Mouse (Mus musculus) kidney, embryonic 14.5 days (tissue): ENCODE measurements around the gene 1700001C02Rik. TPM values are rescaled to one million over a fixed set of nuclear protein-coding genes. Genes with fewer than 3 reads are reported as not detected.

Source experiments
- ATAC-seq: fragments of 200-750 bp; cut with Nextera tagmentation; 2 replicates; pipeline ENCODE4 v1.8.0; 2017; ENCODE audit warnings: moderate number of reproducible peaks, mild to moderate bottlenecking, moderate TSS enrichment, moderate library complexity; ENCODE audit not compliant: low FRiP score, low TSS enrichment
- H3K27ac ChIP-seq: fragments of 300-500 bp; sonication (generic); 2 replicates; pipeline ENCODE4 v1.5.1; 2014; ENCODE audit warnings: low read depth, mild to moderate bottlenecking, low read length, moderate library complexity, mixed read lengths
- H3K27me3 ChIP-seq: fragments of 300-500 bp; sonication (generic); 2 replicates; pipeline ENCODE4 v1.6.1; 2014; ENCODE audit warnings: mild to moderate bottlenecking, low read length; ENCODE audit not compliant: control insufficient read depth, insufficient read depth
- H3K36me3 ChIP-seq: fragments of 300-500 bp; sonication (generic); 2 replicates; pipeline ENCODE4 v1.6.1; 2014; ENCODE audit warnings: low read length, mixed read lengths; ENCODE audit not compliant: control insufficient read depth, insufficient read depth
- H3K4me1 ChIP-seq: fragments of 300-500 bp; sonication (generic); 2 replicates; pipeline ENCODE4 v1.6.1; 2014; ENCODE audit warnings: low read length, mixed read lengths; ENCODE audit not compliant: control insufficient read depth, insufficient read depth
- H3K4me2 ChIP-seq: fragments of 300-500 bp; sonication (generic); replicated peaks from 2 replicates; pipeline ENCODE4 v1.6.1; 2014; ENCODE audit warnings: low read depth, mild to moderate bottlenecking, low read length
- H3K4me3 ChIP-seq: fragments of 300-500 bp; sonication (generic); 2 replicates; pipeline ENCODE4 v1.5.1; 2014; ENCODE audit warnings: mild to moderate bottlenecking, low read length
- H3K9ac ChIP-seq: fragments of 300-500 bp; sonication (generic); 2 replicates; pipeline ENCODE4 v1.6.1; 2014; ENCODE audit warnings: low read depth, mild to moderate bottlenecking, low read length, moderate library complexity
- H3K9me3 ChIP-seq: fragments of 300-500 bp; sonication (generic); 2 replicates; pipeline ENCODE4 v1.6.1; 2016; ENCODE audit warnings: low read length; ENCODE audit not compliant: control insufficient read depth
- WGBS: fragments of 180-500 bp; shearing (Covaris S2); extraction: QIAGEN DNeasy Blood & Tissue Kit; methylation state at CpG from one replicate; pipeline ENCODE4 v1.1.7; 2014; 5-methylcytosine and 5-hydroxymethylcytosine counted together
- polyA plus RNA-seq: library from polyadenylated mRNA; unstranded; fragments of >200 nt; fragmentation: Nextera tagmentation; extraction: Ambion mirVana; gene quantifications from 2 replicates; pipeline ENCODE4 v1.2.1, GENCODE M21; 2014

The 1700001C02Rik gene
- polyA plus RNA-seq, 1 experiment from 2014 or later = not detected

DNA sequence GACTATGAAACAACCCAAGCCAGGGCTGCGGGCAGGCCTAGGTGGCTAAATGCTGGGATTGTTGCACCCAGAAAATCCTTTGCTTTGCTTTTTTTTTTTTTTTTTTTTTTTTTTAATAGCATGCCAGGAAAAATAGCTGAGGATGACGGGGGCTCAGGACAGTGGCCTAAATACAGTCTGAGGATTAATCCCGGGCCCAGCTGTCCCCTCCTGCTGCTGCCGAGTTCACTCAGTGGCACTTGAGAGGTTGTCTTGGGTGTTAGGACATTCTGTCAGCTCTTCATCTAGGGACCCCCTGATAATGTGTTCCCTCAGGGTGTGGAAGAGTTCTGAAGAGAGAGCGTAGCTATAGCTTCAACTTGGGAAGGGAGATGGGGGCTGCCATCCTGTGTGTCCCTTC, 61.3 kb downstream of the 1700001C02Rik start:
- H3K9ac ChIP-seq = no peak overlapping the region
- no peaks in the 10 kb centered on the region for H3K9me3 ChIP-seq
- no peak overlapping the region for H3K27ac ChIP-seq
- H3K4me2 ChIP-seq = no peak overlapping the region
- ATAC-seq = no peak
- 77% methylated on average over 5 of the region's 5 CpGs for WGBS
- no peak overlapping the region for H3K4me3 ChIP-seq
- H3K36me3 ChIP-seq = no peaks in the 10 kb centered on the region
- H3K4me1 ChIP-seq = no peaks in the 10 kb centered on the region
- H3K27me3 ChIP-seq = 0 out of 2 replicates have a peak, but pooled peaks cover 5% of the 10 kb centered on the region

DNA sequence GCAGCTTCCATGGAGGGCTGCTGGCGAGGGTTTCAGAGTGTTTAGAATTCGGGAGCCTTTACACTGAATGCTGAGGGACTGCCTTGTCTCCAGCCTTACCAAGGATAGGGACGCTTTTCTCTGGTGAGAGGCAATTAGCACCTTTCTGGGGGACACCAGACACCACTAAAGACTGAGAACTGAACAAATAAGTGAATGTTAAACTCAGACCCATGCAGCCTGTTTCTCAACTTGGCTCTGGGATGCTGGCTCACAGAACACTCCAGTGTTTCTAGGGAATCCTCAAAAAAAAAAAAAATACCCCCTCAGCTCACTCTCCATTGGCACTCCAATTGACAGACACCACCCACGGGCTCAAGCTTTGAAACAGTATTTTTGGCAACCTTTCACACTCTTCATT, 63.1 kb downstream of the 1700001C02Rik start:
- no peak overlapping the region for H3K9ac ChIP-seq
- H3K36me3 ChIP-seq = no peaks in the 10 kb centered on the region
- no peaks in the 10 kb centered on the region for H3K4me1 ChIP-seq
- no peaks in the 10 kb centered on the region for H3K9me3 ChIP-seq
- ATAC-seq = no peak
- 27% methylated on average over 4 of the region's 4 CpGs for WGBS
- H3K4me3 ChIP-seq = no peak overlapping the region
- no peak overlapping the region for H3K4me2 ChIP-seq
- H3K27ac ChIP-seq = no peak overlapping the region
- H3K27me3 ChIP-seq = 0 out of 2 replicates have a peak, but pooled peaks cover 5% of the 10 kb centered on the region

Other genes starting within 250 kb of the 1700001C02Rik start
- 16.9 and 19.1 TPM in 2 replicates for gene Selenoi, start 233.5 kb upstream of the 1700001C02Rik start, polyA plus RNA-seq
- 0.23 and 0.24 TPM in 2 replicates for gene Drc1, start 184.7 kb upstream of the 1700001C02Rik start, polyA plus RNA-seq
- 0.03 and 0.09 TPM in 2 replicates for gene Otof, start 4.1 kb upstream of the 1700001C02Rik start, polyA plus RNA-seq
- gene Cib4, start 79.8 kb downstream of the 1700001C02Rik start, polyA plus RNA-seq = not detected in 2 replicates
- 1.5 and 2.1 TPM in 2 replicates for gene Kcnk3, start 122.1 kb downstream of the 1700001C02Rik start, polyA plus RNA-seq
- 15.8 and 27.6 TPM in 2 replicates for gene Slc35f6, start 181.9 kb downstream of the 1700001C02Rik start, polyA plus RNA-seq
- gene Cenpa, start 200.7 kb downstream of the 1700001C02Rik start, polyA plus RNA-seq = 363 and 456 TPM in 2 replicates
- 3.8 and 7.2 TPM in 2 replicates for gene Dpysl5, start 245.5 kb downstream of the 1700001C02Rik start, polyA plus RNA-seq